Mouse (Mus musculus) right cerebral cortex, postnatal 36 days (tissue): ENCODE measurements around the gene Rbpjl.

Source experiments
- DNase-seq, 2 experiments: peaks; one replicate each; pipeline ENCODE4 v3.0.0; 2022; ENCODE audit warnings: low spot score in 2 of 2, mixed read lengths in 1 of 2

Rbpjl gene

DNA sequence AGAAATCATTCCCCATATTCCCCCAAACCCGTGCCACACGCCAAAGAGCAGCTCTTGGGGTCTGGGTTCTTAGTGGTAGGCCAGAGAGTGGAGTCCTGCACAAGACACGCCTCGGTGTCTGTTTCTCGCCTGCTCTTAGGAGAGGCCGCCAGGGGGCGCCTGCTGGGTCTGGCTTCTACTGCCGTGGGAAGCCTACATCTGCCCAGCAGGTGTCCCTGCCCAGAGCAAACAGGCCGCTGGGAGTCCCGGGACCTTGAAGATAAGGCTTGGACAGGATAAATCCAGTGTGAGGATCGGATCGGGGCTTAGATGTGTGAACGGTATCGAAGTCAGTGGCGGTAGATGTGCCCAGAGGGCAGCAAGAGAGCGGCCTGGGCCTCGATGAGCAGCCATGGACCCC is at the start of gene Rbpjl:
Gene Rbpjl, plus strand, starts transcription at position 236 of the 400 bp plus-strand sequence.
- no peak for DNase-seq

DNA sequence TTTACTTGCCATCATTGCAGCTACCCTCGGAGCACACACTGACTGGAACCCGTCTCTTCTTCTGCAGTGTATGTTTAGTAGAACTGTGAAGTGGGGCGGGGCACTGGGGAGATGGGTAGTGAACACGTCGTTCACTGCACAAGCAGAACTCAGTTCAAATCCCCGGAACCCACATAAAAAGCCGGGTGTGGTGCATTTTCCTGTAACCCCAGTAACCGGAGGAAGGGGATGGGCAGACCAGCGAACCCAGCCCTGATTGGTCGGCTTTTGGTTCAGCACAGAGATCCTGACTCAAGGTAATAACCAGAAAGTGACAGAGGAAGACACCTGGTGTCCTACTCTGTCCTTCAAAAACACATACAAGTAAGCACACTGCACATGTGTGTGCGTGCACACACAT is 49.6 kb upstream of the Rbpjl start:
- no peak for DNase-seq

DNA sequence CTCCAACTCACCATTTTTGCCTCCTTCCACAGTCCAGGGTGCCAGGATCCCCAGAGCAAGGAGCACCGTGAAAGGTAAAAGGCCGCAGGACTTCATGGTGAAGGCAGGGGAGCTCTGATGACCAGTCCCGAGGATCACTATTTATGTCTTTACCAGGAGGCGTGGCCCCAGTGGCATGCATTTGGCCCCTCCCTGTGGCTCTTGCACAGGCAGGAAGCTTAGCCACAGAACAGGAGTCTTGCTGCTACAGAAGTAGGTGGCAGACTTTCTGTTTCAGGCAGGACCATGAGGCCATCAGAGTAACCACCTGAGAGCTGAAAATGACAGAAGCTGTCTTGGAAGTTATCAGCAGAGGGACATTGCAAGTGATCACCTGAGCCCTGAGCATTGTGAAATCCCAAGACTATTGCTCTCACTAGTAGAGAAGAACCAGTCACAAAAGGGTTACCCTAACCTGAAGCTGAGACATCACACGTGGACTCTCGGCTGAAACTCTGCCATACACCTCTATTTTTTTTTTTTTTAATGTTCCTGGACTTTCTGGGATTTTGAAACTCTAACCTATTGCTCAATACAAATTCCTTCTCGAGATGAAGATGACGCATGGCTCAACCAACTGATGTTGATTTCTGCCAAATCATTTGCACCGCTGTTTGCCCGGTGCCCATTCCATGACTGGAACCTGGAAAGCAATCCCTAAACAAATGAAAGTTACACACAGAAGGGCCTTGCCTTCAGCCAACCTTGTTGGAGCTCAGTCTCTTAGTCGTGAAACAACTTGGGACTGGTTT is 46.6 kb upstream of the Rbpjl start:
- no peak for DNase-seq

DNA sequence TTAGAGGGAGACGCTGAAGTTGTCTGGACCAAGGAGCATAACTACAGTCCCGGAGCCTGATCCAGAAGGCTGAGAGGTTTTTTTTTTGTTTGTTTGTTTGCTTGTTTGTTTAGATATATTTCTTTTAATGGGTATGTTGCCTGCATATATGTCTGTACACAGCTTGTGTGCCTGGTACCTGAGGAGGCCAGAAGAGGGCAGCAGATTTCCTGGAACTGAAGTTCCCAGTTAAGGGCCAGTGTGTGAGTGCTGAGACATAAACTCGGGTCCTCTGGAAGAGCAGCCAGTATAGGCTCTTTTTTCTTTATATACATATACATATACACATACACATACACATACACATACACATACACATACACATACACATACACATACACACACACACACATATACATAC is 44.6 kb upstream of the Rbpjl start:
- no peak for DNase-seq

DNA sequence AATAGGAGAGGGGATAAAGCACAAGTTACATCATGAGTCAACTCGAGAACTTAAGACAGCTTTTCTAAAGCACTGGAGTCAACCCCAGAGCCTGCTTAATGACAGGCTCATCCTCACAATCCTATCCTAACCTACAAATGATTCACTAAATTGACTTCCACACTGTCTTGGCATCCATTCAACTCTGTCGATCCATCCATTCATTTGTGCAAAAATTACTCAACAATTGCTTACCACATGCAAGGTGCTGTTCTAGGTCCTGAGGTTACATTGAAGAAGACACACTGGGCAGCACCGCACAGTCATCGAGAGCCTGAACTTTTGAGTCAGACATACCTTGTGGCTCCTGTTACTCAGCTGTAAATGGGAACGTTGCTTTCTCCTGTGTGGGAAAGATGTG is 43.9 kb upstream of the Rbpjl start:
- no peak for DNase-seq

DNA sequence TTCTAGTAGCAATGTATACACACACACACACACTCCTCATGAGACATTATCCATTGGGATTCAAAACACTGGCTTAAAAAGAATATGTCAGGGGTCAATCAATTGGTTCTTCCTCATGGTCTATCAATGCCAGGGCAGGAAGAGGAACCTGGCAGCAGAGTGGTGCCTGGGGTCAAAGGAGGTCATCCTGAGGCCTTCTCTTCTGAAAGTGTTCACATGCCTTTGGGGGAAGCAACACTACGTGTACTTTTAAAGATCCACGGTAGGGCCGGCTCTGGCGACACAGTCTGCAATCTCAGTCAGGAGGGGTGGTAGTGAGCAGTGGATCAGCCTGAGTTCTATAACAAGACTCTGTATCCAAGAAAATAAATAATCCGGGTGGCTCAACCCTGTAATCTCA is 43.3 kb upstream of the Rbpjl start:
- no peak for DNase-seq

DNA sequence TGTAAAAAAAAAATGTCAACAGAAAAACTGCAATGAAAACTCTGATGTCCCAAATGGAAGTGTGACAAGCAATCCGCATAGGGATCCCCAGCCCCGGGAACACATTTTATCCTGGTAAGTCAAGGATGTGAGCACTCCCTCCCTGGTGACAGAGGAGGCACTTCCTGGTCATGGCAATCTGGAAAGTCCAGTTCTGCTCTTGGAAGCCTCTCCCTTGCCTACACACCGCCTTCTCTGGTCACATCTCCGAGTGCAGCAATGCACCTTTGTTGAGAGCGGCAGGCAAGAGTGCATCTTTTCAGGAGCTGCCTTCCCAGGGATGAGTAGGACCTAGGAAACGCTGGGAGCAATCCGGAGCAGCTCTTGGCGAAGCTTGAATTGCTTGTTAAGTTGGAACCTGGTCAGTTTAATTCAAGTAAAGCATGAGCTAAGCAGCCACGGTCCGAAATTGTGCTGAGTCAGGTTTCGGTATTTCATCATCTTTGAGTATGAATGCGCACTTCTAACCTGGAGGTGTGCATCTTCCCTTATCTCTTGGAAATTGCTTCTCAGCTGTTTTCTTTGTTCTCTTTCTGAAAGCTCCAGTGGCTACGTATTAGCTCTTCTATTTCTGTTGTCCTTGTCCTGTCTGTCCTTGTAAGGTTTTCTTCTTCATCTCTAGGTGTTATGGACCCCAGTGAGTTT is 41.8 kb upstream of the Rbpjl start:
- DNase-seq: no peak

DNA sequence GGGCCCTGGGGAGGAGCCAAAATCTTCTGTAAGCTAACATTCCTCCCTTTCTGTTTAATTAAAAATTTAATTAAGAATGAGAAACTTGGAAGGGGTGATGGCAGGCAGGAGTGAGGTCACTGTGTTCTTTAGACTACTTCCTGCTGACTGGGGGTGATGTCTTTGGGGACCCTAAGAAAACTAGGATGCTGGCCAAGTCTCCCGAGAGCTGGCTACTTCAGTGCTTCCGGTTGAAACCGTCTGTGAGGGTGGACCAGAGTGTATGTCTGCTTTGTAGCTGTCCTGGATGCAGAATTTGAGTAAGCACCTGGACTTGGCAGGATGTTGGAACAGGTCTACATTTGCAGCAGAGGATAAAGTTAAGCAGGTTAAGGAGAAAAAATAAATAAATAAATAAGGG is 36.0 kb upstream of the Rbpjl start:
- DNase-seq: no peak

DNA sequence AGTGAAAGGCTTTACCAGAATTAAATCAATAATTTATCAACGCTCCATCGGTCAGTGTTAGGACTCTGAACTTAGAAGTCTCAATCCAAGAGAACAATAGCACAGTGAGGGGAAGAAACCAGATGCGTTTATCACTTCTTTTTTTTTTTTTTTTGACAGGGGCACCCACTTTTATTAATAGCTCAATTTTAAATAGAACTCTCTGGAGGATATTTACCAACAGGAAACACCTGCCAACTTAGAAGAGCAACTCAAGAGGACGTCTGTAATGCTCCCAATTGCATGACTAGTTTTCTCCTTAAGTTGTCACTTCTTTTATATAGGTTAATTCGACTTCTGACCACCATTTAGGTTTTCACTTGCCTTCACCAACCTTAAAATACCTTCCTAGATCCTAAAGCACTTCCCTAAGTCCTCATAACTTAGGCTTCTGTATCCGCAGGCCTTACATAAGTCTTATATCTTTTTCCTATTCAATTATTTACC is 34.3 kb upstream of the Rbpjl start:
- DNase-seq: no peak

DNA sequence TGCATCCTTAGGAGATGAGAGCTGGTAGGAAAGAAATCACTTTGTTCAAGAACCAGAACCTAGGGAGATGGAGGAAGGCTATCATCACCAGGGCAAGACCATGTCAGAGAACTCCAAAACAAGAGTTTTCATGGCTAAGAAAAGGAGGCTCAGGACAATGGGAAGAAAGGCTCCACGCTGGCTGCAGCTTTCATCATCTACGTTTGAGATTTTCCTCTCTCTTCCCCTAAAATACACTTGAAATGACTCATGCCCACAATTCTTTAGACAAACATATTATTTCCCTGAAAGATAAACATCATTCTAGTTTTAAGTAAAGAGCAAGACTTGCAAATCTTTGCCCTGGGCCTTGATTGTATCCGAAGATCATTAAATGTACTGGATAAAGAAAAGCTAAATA is 31.6 kb upstream of the Rbpjl start:
- no peak for DNase-seq

DNA sequence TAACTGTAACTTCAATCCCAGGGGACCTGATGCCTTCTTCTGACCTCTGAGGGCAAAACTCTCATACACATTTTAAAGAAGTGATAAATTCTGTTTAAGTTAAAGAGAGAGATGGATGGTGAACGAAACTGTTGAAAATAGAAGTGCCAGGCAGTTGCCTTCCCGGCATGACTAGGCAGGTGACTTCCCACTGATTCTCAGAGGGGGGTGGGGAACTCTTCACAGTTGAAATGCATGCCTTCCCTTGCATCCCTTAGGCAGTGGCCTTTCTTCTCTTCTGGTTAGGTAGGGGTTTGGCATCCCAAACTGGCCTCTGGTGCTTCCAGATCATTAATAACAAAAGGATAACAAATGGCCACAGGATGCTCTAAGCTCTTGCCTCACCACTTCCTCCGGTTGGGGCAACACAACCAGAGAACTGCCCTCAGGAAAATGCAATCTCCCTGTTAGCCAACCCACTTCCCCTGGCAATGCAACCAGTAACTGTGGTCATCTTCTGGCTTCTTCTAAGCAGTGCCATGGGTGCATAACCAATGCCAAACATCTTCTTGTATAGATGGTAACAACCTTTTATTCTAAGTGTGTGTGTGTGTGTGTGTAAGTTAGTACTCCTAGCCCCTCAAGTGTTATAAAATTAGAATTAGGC is 30.4 kb upstream of the Rbpjl start:
- DNase-seq: no peak

DNA sequence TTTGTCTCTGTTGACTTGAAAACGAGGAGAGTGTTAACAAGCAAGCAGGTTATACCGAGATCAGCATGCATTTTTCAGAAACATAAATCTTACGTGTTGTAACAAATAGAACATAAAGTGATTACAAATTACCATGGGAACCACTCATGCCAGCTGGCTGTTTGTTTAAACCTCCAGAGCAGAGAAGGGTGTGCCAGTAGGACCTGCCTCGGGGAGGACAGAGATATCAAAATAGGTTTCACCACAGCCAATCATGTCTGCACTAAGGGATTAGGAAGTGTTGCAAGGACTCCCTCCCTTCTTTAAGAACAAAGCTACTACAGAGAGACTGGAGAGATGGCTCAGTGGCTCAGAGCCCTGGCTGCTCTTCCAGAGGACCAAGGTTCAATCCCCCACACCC is 29.8 kb upstream of the Rbpjl start:
- DNase-seq: no peak

DNA sequence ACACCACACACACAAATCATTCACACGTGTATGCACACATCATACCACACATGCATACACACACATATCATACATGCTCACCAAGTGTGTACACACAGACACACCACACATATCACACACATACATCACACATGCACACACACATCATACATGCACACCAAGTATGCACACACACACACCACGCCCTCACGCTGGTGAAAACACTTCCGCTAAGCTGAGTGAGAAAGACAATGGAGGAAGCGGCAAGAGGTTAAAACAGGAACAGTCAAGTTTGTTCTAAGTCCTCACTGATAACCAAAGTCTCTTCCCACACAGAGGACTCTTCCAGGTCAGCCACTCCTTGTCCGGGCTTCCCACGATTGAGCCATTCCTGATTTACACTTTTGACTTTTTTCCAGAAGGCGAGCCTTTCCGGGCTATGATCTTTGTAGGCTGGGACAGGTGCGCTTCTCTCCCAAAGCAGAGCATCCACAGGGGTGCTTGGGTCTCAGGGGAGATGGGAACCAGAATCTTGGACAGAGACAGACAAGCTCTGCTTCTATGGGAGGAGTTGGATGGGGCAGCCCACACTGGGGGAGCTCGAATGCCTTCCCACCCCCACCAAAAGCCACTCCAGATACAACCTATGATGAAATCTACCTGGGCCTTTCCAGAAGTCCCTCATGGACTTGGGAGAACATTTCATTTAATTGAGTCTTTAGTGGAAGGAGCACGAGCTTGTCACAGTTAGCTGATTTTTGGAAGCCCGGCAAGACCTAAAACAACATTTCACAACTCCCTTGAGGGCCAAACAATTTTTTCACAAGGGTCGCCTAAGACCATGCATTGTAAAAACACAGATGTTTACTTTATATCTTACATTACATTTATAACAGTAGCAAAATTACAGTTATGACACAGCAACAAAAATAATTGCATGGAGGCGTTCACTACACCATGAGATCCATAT is 25.2 kb upstream of the Rbpjl start:
- DNase-seq: no peak

DNA sequence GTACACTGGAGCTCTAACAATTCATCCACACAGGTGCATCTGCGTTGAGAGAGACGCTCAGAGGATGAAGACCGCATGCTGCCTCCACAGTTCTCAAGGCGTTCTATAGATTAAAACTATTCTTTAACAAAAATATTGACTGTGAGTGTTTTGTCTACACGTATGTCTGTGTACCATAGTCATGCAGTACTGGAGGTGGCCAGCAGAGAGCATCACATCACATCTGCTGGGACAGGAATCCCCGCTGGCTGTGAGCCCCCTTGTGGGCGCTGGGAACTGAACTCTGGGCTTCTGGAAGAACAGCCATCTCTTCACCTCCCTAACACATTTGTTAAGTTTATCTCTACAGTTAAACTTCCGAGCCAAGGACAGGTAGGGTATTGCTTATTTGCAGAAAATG is 21.2 kb upstream of the Rbpjl start:
- DNase-seq: no peak

DNA sequence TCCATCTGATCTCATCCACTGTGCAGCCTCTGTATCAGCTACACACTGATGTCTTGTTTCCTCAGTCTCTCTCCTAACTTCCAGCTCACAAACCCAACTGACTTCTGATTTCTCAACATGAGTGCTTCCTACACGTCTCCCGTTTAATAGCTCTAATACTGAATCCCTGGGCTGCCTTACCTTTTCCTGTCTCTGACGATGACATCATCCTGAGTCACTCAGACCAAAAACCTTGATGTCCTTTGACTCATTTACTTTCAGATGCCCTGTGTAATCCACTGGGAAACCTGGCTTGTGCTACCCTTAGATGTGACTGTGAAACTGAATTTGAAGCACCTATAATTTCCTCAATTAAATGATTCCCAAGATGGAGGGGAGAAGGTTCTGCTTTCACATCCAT is 20.0 kb upstream of the Rbpjl start:
- no peak for DNase-seq

DNA sequence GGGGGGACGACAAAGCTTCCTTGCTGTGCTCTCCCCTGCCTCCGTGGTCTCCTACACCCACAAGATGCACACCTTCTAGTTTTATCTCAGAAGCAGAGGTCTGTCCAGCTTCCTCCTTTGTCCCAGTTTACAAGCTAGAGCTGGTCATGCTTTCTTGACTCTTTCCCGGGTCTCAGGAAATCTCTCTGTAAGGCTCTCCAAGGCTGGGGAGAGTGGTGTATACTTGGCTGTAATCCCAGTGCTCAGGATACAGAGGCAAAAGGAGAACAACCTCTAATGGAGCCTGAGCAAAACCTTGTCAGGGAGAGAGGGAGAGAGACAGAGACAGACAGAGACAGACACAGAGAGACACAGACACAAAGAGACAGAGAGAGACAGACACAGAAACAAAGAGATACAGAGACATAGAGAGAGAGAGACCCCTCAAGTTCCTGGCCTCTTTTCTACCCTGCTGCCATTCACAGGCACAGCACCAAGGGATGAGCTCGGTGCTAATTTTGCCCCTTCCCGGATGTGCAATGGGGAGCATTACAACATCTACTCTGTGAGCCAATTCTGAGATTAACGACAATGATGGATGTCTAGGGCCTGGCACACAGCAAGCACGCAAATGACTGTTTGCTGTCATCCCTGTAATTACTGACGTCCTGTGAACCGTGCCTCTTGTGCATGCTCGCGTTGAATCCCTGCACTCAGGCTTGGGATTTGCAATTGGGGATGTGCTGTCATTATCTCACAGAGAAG is 19.1 kb upstream of the Rbpjl start:
- DNase-seq: no peak

DNA sequence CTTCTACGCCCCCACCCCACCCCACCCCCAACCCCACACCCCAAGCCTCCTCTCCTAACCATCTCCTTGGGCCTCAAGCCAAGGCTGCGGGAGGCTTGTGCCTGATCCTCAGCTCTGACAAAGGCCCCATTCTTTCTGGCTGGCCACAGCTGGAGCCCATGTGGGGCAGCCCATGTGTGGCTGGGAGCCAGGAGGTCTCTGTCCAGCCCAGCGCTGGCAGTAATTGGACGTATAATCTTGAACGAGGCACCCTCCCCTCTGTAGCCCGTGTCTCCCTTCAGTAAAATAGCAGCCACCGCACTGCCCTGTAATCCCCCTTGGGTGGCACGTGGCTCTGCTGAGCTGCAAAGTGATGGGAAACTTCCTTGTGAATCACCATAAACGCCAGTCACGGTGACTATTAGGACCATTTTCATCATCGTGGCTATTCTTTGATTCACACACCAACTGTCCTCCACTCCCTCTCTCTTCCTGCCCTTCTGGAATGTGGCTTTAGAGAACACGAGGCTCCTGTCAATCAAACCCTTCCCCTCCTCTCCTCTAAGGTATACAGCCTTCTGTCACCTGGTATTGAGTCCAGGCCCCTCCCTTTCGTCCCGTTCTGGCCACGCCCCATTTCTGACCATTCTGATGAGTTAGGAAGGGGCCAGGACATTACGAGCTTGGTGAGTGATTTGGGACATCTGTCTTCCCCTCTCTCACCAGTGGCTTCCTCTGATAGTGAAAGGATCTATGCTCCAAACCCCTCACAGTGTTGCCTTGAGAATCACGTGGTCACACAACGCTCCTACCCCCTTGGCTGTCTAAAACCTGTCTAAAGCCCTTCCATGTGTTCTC is 16.8 kb upstream of the Rbpjl start:
- DNase-seq: no peak

DNA sequence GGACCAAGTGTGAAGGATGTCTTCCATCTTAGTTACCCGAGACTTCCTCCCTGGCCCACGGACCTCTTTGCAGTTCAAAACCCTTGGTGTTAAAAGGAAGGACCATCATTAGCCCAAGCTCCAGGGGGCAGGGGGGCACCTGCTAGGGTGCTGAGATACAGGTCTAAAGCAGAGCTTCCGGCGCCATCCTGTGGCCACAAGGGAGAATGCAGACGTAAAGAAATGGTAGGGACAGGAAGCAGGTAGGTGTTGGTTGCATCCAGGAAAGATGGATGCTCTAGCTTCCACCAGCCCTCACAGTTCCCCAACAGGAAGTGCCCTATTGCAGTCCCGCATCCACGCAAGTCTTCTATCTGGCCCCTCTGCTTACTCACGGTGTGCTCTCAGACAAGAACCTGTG is 16.0 kb upstream of the Rbpjl start:
- DNase-seq: peak in 1 of 2 experiments; percentile 44

DNA sequence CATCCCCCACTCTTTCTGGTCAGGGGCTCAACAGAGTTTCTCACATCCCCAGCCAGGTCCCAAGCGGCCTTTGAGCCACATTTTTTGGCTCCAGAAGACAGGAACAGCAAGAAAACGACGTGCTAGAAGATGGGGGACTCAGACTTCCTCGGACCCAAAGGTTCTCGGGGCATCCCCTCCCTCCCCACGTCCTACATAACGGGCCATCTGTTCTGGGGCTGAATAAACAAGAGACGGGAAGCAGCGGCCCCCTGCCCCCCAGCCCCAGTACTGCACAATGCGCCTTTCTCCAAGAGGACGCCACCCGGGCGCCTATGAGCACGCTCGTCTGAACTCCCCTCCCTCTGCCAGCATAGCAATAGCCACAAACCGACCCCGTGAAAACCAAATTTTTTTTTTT is 13.9 kb upstream of the Rbpjl start, which contains the start of gene Slpi:
Gene Slpi, minus strand, starts transcription at position 76 of the 400 bp plus-strand sequence.
- DNase-seq: peak; percentile 27 to 47

DNA sequence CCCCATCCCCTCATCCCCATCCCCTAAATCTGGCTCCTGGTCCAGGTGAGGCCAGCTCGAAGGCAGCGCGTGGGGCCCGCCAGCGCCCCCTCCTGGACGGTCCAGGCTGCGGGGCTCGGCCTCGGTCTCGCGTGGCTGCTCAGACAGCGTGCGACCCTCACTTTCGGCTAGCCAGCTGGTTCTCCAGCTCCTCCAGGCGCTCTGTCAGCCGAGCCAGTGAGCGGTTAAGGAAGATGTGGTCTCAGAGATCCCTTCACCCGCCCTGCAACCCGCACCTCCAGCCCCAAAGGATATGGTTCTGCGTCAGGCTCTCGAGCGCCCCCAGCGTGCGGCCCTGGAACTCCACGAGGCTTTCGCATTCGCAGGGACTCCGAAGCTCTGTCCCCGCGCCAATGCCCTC is 13.4 kb upstream of the Rbpjl start:
- peak; percentile 59 to 70 for DNase-seq
